Mouse (Mus musculus) heart, adult 2 months (tissue): ENCODE results near the gene Vill. TPM values are rescaled to one million over a fixed set of nuclear protein-coding genes. Genes with fewer than 3 reads are reported as not detected.
A peak's percentile ranks its signal among the peaks of the same experiment; 100 is the strongest.

Experiments used
- DNase-seq, 2 experiments: peaks; one replicate each; pipeline ENCODE4 v3.0.0; 2021
- H3K27ac ChIP-seq: fragments of 200-600 bp; 2 replicates; pipeline ENCODE4 v1.8.1; 2022
- H3K27me3 ChIP-seq: fragments of 200-500 bp; 2 replicates; pipeline ENCODE4 v1.6.1; 2012; ENCODE audit warnings: mild to moderate bottlenecking, low read length, inconsistent platforms, mixed read lengths; ENCODE audit not compliant: control insufficient read depth, insufficient read depth
- H3K36me3 ChIP-seq: fragments of 200-500 bp; 2 replicates; pipeline ENCODE4 v1.6.1; 2012; ENCODE audit warnings: low read length, inconsistent platforms; ENCODE audit not compliant: control insufficient read depth, insufficient read depth
- H3K4me1 ChIP-seq: fragments of 200-500 bp; 2 replicates; pipeline ENCODE4 v1.6.1; 2011; ENCODE audit warnings: low read length; ENCODE audit not compliant: control insufficient read depth, insufficient read depth
- H3K4me3 ChIP-seq: fragments of 200-600 bp; 2 replicates; pipeline ENCODE4 v1.8.1; 2022
- H3K79me2 ChIP-seq: fragments of 200-500 bp; replicated peaks from 2 replicates; pipeline ENCODE4 v1.6.1; 2012; ENCODE audit warnings: mild to moderate bottlenecking, inconsistent platforms, low read length, moderate library complexity, mixed read lengths; ENCODE audit not compliant: control insufficient read depth, insufficient read depth
- H3K9ac ChIP-seq: fragments of 200-500 bp; 2 replicates; pipeline ENCODE4 v1.6.1; 2012; ENCODE audit warnings: low read depth, mild to moderate bottlenecking, control low read depth, inconsistent platforms, low read length, mixed read lengths
- CTCF ChIP-seq: fragments of 200-600 bp; IDR thresholded peaks from 2 replicates; pipeline ENCODE4 v1.8.1; 2022; ENCODE audit warnings: antibody characterized with exemption, mild to moderate bottlenecking, moderate library complexity
- EP300 ChIP-seq: fragments of 200-500 bp; IDR thresholded peaks from 2 replicates; pipeline ENCODE4 v1.6.1; 2011; ENCODE audit warnings: low read depth, low read length, control low read depth; ENCODE audit not compliant: insufficient read depth
- POLR2A ChIP-seq: fragments of 200-500 bp; IDR thresholded peaks from 2 replicates; pipeline ENCODE4 v1.6.1; 2011; ENCODE audit warnings: mild to moderate bottlenecking, low read depth, low read length, control low read depth; ENCODE audit not compliant: insufficient read depth
- WGBS: fragments of 180-500 bp; shearing (Covaris S2); methylation state at CpG from one replicate; pipeline ENCODE4 v1.1.7; 2018; 5-methylcytosine and 5-hydroxymethylcytosine counted together
- intact Hi-C: fragments of 180-260 bp; cut with DNase I; formaldehyde crosslinking; loops from one replicate; pipeline ENCODE4 v1.15.1; 2025
- polyA plus RNA-seq: library from polyadenylated mRNA; depleted of rRNA; stranded (reverse); fragments of >200 nt; gene quantifications from 2 replicates; pipeline ENCODE4 v1.2.3, GENCODE M21; 2012
- total RNA-seq, 2 experiments: library from RNA; stranded (reverse); gene quantifications; 2 replicates each; pipeline ENCODE4 v1.2.3; 2021

Gene Vill
- total and polyA plus RNA-seq, 3 experiments: 0.20 to 1.4 (median 0.34) TPM

- Histone ChIP-seq H3K79me2 (no peaks in the 10 kb centered on the region), H3K27me3 (no peaks in the 10 kb centered on the region), H3K4me1 (peaks cover 21% of the 10 kb centered on the region), H3K27ac (peak overlapping the region; percentile 91; the same call in 1 of the 2 replicates), H3K36me3 (no peaks in the 10 kb centered on the region), H3K9ac (no peak overlapping the region), H3K4me3 (no peak overlapping the region)
- DNase-seq: no peak
- no peak for TF ChIP-seq CTCF
- TF ChIP-seq EP300: no peak
- no peak for TF ChIP-seq POLR2A
- 78% methylated on average over 19 of the region's 19 CpGs for WGBS
- intact Hi-C loops: no loop called here
Measured at GRCm38 (mm10) chr9:119033111-119033921, 19.3 kb upstream of the Vill start.

DNA sequence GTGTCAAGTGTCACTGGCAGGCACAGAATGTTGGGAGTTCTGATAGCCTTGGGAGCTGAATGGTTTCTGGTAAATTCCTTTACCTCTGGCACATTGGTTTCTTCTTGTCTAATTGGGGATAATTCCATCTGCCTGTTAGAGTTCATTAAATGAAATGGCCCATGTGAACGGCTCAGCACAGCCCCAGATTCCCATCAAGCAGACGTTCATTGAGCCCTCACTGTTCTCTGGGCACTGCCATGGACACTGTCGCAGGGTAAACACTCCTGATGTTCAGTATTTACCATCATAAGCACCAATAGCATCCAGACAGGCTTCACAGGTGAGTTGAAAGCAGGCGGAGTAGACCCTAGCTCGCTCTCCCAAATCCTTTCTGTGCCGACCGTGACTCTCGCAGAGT lies 18.5 kb upstream of the Vill start:
- Histone ChIP-seq H3K4me1 (peaks cover 21% of the 10 kb centered on the region), H3K4me3 (no peak overlapping the region), H3K9ac (no peak overlapping the region), H3K79me2 (no peaks in the 10 kb centered on the region), H3K36me3 (no peaks in the 10 kb centered on the region), H3K27ac (no peak overlapping the region), H3K27me3 (no peaks in the 10 kb centered on the region)
- no peak for TF ChIP-seq EP300
- TF ChIP-seq CTCF: no peak
- intact Hi-C loops: no loop called here
- 96% methylated on average over 8 of the region's 8 CpGs for WGBS
- no peak for DNase-seq

- WGBS: 93% methylated on average over 29 of the region's 29 CpGs
- H3K4me1 ChIP-seq: peaks cover 20% of the 10 kb centered on the region
- intact Hi-C loops: no loop called here
- DNase-seq: no peak
- peak overlapping the region; percentile 66 for H3K27ac ChIP-seq
- H3K27me3 ChIP-seq: no peaks in the 10 kb centered on the region
- TF ChIP-seq EP300 (no peak), POLR2A (no peak), CTCF (no peak)
- no peaks in the 10 kb centered on the region for H3K36me3 ChIP-seq
- no peak overlapping the region for H3K4me3 ChIP-seq
- no peak overlapping the region for H3K9ac ChIP-seq
- no peaks in the 10 kb centered on the region for H3K79me2 ChIP-seq
Measured at GRCm38 (mm10) chr9:119034676-119035665, 17.6 kb upstream of the Vill start.

DNA sequence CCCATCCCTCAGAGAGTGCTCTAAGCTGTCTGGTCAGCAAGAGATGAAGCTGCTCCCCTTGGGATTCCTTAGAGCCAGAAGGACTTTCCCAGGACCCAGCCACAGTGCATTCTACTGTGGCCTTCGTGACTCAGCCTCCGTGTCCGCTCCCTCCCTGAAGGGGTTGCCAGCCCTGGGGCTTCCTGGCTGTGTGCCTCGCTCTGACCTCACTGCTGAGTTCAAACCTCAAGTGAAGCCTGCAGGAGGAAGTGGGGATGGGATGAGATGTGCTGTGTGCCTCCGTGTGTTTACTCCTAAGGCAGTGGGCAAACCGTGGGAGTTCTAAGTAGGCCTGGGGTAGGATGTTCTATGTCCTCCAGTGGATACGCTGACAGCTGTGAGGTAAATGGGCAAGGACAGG lies 16.7 kb upstream of the Vill start:
- Histone ChIP-seq H3K79me2 (no peaks in the 10 kb centered on the region), H3K27me3 (no peaks in the 10 kb centered on the region), H3K4me1 (peaks cover 20% of the 10 kb centered on the region), H3K36me3 (no peaks in the 10 kb centered on the region), H3K9ac (no peak overlapping the region), H3K4me3 (no peak overlapping the region), H3K27ac (peak overlapping the region; percentile 66)
- DNase-seq: peak; percentile 89
- intact Hi-C loops: no loop called here
- 31% methylated on average over 7 of the region's 7 CpGs for WGBS
- TF ChIP-seq EP300 (peak; percentile 73; the same call in 1 of the 2 replicates), CTCF (0 out of 2 replicates have a peak, but pooled peaks have one; percentile 6), POLR2A (0 out of 2 replicates have a peak, but pooled peaks have one; percentile 9)

GRCm38 (mm10) chr9:119037076-119037730 lies 15.4 kb upstream of the Vill start:
- Histone ChIP-seq H3K4me1 (peaks cover 15% of the 10 kb centered on the region), H3K4me3 (0 out of 2 replicates have a peak overlapping the region, but pooled peaks have one; percentile 6), H3K27ac (peak overlapping the region; percentile 73), H3K9ac (peak overlapping the region; percentile 16; the same call in 1 of the 2 replicates), H3K79me2 (no peaks in the 10 kb centered on the region), H3K36me3 (no peaks in the 10 kb centered on the region), H3K27me3 (no peaks in the 10 kb centered on the region)
- WGBS: 48% methylated on average over 15 of the region's 15 CpGs
- DNase-seq: peak; percentile 35 to 50
- TF ChIP-seq EP300: no peak
- TF ChIP-seq CTCF: no peak
- TF ChIP-seq POLR2A: no peak
- intact Hi-C loops: no loop called here
